Mouse (Mus musculus) ES-CJ7 (cell line): ENCODE measurements at regions not wholly inside any gene's neighbourhood (a gene's known extent, or its start where the extent isn't known, plus 50 kb on each side); places are given as distances from the start of the nearest gene placed in this dataset.

Source experiments
- DNase-seq: peaks from one replicate; pipeline ENCODE4 v3.0.0; 2011; ENCODE audit warnings: low read depth, low spot score

DNA sequence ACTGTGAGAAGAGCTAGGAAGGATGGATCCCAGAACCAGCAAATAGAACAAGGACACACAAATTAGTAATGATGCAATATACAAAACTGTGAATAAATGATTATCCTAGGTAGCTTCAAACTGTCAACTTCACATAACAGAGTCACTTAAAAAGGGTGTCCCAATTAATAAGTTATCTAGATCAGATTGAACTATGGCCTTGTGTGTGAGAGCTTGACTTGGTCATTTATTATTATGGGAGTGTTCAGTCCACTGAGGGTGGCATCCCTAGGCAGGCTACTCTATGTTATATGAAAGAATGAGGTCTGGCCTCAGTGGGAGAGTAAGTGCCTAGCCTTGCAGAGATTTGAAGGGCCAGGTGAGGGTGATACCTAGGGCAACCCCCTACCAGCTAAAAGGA, 104.4 kb upstream of the Chl1 start:
- no peak for DNase-seq

DNA sequence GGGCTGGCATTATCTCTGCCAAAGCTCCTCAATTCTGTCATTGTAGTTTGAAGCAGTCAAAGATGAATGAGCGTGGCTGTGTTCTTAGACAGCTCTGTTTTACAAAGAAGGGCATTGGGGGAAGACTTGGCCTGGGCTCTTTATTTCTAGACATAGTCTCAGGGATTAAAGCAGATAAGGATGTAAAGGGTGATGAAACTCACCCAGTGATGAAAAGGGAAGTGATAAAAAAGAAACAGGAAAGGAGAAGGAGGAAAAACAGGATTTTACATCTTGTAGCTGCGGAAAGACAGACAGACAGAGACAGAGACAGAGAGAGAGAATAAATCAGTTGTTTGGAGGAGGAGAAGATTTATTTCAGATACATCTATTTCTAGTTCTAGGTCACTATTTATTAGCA, 95.5 kb upstream of the Chl1 start:
- DNase-seq: no peak

DNA sequence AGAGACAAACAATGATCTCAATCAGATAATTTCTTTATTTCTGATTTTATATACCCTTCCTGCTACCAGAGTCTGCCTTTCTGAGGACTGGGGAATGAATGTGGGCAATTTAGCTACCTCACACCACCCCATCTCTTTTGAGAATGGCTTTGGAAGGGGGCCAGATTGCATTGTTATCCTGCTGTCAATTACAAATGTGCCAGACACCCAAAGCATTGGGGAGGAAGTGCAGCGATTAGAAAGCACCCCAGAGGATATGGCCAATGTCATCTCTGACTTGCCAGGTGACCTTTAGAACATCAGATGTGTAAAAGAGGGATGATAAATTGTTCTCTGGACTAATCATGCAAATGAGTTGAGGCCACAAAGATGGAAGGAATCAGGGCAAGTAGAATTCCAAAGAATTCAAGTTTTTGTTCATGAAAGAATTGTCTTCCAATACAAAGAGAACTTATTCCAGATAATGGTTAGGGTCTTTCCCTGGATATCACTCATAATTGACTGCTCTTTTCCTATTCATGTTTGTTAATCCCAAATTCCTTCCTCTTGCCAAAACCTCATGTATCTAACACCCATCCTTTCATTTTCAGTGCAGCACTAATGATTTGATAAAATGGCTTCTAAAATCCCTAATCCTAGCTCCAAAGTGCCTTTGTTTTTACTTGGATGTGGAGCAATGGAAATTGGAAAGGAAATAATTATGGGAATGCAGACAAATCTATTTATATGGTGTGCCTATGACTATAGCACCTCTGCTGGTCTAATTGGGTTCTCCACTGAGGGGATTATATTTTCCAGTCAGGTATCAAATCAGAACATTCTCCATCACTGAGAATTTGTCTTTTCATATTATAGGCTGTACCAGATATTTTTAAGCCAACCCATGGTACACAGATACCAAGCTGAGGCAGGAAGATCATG, 89.1 kb upstream of the Chl1 start:
- DNase-seq: no peak

DNA sequence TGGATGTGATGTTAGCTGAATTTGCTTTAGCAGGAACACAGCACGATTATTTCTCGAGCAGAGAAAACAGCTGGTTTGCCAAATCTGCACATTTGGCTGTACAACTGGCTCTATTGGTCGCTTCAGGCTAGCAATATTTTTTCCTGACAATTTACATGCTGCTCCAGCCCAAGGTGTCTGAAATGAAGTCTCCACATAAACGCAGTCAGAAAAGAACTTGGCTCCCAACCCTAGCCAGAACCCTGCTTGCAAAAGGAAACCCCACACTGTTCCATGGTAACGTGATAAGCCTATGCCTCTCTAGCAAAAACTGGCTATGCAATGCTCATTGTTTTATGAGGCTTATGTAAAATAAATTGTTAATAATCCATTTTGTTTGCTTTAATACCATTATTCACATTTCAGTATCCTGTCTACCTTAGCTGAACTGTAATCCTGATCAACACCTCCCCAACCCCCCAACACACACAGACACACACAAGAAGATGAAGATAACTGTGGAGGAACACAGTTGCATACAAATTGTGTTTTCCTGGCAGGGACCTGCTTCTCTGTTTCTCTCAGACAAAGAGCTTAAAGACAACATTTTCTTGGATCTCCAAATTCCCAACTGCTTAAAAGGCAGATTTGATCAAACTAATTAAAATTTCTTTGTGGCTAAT, 79.3 kb upstream of the Chl1 start:
- DNase-seq: no peak

DNA sequence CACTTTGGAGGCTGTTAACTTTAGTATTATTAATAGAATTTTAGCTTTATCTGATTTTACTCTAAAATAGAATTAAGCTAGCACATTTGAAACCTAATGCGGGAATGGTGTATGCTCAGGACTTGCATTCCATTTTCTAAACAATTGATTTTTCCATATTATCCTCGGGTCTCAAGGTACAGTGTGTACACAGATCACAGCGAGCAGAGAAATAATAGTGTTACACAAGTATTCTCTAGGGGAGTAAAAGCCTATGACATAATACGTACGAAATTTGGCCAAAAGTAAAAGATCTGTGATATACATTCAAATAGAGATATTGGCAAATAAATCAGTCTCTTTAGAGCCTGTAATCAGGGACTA, 78.8 kb upstream of the Chl1 start:
- DNase-seq: no peak
